Mouse (Mus musculus) forebrain, embryonic 16.5 days (tissue): ENCODE measurements around the gene Dhx34. TPM values are rescaled to one million over a fixed set of nuclear protein-coding genes. Genes with fewer than 3 reads are reported as not detected.

Experiments used
- polyA plus RNA-seq: library from polyadenylated mRNA; unstranded; fragments of >200 nt; fragmentation: Nextera tagmentation; extraction: Ambion mirVana; gene quantifications from 2 replicates; pipeline ENCODE4 v1.2.1, GENCODE M21; 2015

Gene Dhx34
- polyA plus RNA-seq, 1 experiment from 2014 or later: 15.5 TPM

Other genes starting within 250 kb of the Dhx34 start
- 9.0 and 11.2 TPM in 2 replicates for gene Bicra, start 174.1 kb downstream of the Dhx34 start, polyA plus RNA-seq
- gene Zfp541, start 160.2 kb downstream of the Dhx34 start, polyA plus RNA-seq: 0.14 TPM in 1 of 2 replicates, not detected in the other
- gene Napa, start 123.6 kb downstream of the Dhx34 start, polyA plus RNA-seq: 197 and 220 TPM in 2 replicates
- gene Kptn, start 102.1 kb downstream of the Dhx34 start, polyA plus RNA-seq: 40.9 and 53.2 TPM in 2 replicates
- 0.72 and 1.1 TPM in 2 replicates for gene Slc8a2, start 92.2 kb downstream of the Dhx34 start, polyA plus RNA-seq
- 99.6 and 118 TPM in 2 replicates for gene Meis3, start 46.9 kb downstream of the Dhx34 start, polyA plus RNA-seq
- 0.16 TPM in 1 of 2 replicates, not detected in the other for gene C5ar2, start 22.1 kb upstream of the Dhx34 start, polyA plus RNA-seq
- 1.2 and 2.0 TPM in 2 replicates for gene C5ar1, start 37.5 kb upstream of the Dhx34 start, polyA plus RNA-seq
- gene Inafm1, start 51.6 kb upstream of the Dhx34 start, polyA plus RNA-seq: 23.3 and 27.2 TPM in 2 replicates
- gene Ccdc9, start 64.8 kb upstream of the Dhx34 start, polyA plus RNA-seq: 25.0 and 29.4 TPM in 2 replicates
- 17.6 and 18.9 TPM in 2 replicates for gene Bbc3, start 86.4 kb upstream of the Dhx34 start, polyA plus RNA-seq
- 297 and 304 TPM in 2 replicates for gene Sae1, start 165.8 kb upstream of the Dhx34 start, polyA plus RNA-seq
- gene Zc3h4, start 178.9 kb upstream of the Dhx34 start, polyA plus RNA-seq: 18.6 and 19.3 TPM in 2 replicates
- gene Tmem160, start 230.7 kb upstream of the Dhx34 start, polyA plus RNA-seq: 65.1 and 66.7 TPM in 2 replicates